Mouse (Mus musculus): ENCODE data around the gene Pou3f3.

GRCm38 (mm10) chr1:42693101-42693715 lies 2.4 kb upstream of the Pou3f3 start:
- TF ChIP-seq EP300 (IDR thresholded peaks at IDR 0.05; ENCODE audit: low read depth) (no peak), CTCF (IDR thresholded peaks at IDR 0.05; ENCODE audit: low read depth) (no peak)
